Mouse (Mus musculus): ENCODE results near the gene Tmie.

DNA sequence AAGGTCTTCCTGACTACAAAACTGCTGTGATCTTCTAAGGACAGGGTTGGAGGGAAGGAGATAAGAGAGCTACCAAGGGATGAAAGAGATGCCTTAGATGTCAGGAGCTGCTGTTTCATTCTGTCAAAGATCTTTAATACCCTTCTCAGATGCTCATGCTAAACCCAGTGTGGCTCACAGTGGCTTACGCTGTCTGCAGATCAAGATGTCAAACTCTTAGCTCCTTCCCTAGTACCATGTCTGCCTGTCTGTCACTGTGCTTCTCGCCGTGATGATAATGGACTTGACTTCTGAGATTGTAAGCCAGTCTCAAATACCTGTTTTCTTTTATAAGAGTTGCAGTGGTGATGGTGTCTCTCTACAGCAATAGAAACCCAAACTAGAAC lies 28.7 kb upstream of the Tmie start:
- TF ChIP-seq CTCF (IDR thresholded peaks at IDR 0.05; ENCODE audit: low read depth, low read length) (no peak), POLR2A (IDR thresholded peaks at IDR 0.05; ENCODE audit: insufficient read depth, low read length) (no peak)

Data from ES-Bruce4 (cell line).